In the genomic region with DNA sequence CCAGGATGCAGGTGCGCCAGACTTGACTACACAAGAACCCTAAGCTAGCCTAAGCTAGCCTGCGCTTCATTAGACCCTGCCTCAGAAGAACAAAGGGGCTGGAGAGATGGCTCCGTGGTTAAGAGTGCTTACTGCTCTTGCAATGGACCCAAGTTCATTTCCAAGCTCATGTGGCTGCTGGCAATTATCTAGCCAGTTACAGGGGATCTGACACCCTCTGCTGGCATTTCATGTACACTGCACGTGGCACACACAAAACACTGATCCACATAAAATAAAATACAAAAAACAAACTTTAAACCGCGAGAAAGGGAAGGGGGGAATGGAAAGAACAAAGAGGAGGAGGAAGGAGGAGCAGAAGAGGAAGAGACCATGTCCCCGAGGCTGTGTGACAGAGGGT, we compare ENCODE assay signal across 9 mouse cellular contexts. TPM values are rescaled to one million over a fixed set of nuclear protein-coding genes. Genes with fewer than 3 reads are reported as not detected.
DNase-seq lines count a peak whose midpoint lies in the region; ATAC-seq and TF ChIP-seq lines count a peak whose summit lies in the region.
"Had no signal": no experiment of that assay in that cellular context is flagged by ENCODE, and none has a peak within 500 bp of the region (broad histone marks: within the 10 kb centered on the region; RNA-seq: fewer than 3 reads in every experiment).

No protein-coding gene starts in this region.

- no peaks in the 10 kb centered on the region for H3K4me1 ChIP-seq in forebrain, embryonic 13.5 days

- no peaks in the 10 kb centered on the region for H3K27me3 ChIP-seq in myocyte (ENCODE audit: control insufficient read depth, insufficient read depth, insufficient read length)
- no peaks in the 10 kb centered on the region for H3K27me3 ChIP-seq in forebrain, embryonic 13.5 days
- H3K27me3 ChIP-seq: limb, embryonic 15.5 days had no signal

- no peaks in the 10 kb centered on the region for H3K79me2 ChIP-seq in myocyte (ENCODE audit: control insufficient read depth, insufficient read depth)

- no peak overlapping the region for H3K4me3 ChIP-seq in myocyte
- no peak overlapping the region for H3K4me3 ChIP-seq in forebrain, embryonic 13.5 days
- H3K4me3 ChIP-seq: limb, embryonic 15.5 days had no signal

- no peaks in the 10 kb centered on the region for H3K36me3 ChIP-seq in myocyte (ENCODE audit: control insufficient read depth, insufficient read depth)
- H3K36me3 ChIP-seq in forebrain, embryonic 13.5 days (ENCODE audit: poor library complexity, severe bottlenecking): peaks cover 44% of the 10 kb centered on the region

- H3ac ChIP-seq in myocyte (ENCODE audit: control insufficient read depth, insufficient read length): no peak overlapping the region

- no peak for ATAC-seq in forebrain, embryonic 13.5 days

- no peak overlapping the region for H3K27ac ChIP-seq in forebrain, embryonic 13.5 days
- H3K27ac ChIP-seq: limb, embryonic 15.5 days had no signal

- no peak for TF ChIP-seq POLR2A in myocyte (IDR thresholded peaks at IDR 0.05; ENCODE audit: insufficient read length, low read depth)

- H3K9ac ChIP-seq in forebrain, embryonic 13.5 days: no peak overlapping the region
- H3K9ac ChIP-seq: limb, embryonic 15.5 days had no signal

- H3K4me2 ChIP-seq in myocyte (ENCODE audit: low read depth): no peak overlapping the region
- H3K4me2 ChIP-seq in forebrain, embryonic 13.5 days: no peak overlapping the region
- H3K4me2 ChIP-seq: limb, embryonic 15.5 days had no signal

- peak; percentile 65 for DNase-seq in adrenal gland, postnatal 10 days
- no peak for DNase-seq in adrenal gland, postnatal 25 days
- peak; percentile 60 for DNase-seq in layer of hippocampus, adult 11-12 months (ENCODE audit: low spot score)
- no peak for DNase-seq in layer of hippocampus, adult 9-10 months (ENCODE audit: low spot score)
- DNase-seq in ES-CJ7 (ENCODE audit: low read depth, low spot score): peak; percentile 66
- DNase-seq in heart, postnatal 36 days: peak; percentile 36 to 48

- WGBS in forebrain, embryonic 13.5 days: 51% methylated on average over 7 of the region's 7 CpGs

- intact Hi-C loops in heart, postnatal 36 days (cut with DNase I): loop anchor here (2.0 to 5.0 kb wide), 2 partner anchors 57 to 236 kb away; no protein-coding TSS in a partner anchor

- H3K9me3 ChIP-seq in forebrain, embryonic 13.5 days (replicated peaks): no peaks in the 10 kb centered on the region
- H3K9me3 ChIP-seq: limb, embryonic 15.5 days had no signal

TF ChIP-seq in myocyte, 11 proteins besides CTCF, POLR2A, EP300 and RAD21:
- peak; percentile 76 for TF ChIP-seq MAX (IDR thresholded peaks at IDR 0.05; ENCODE audit: low read depth)
- peak; percentile 51 for TF ChIP-seq USF1 (IDR thresholded peaks at IDR 0.05; ENCODE audit: low read depth)
- no peak for TF ChIP-seq MYOD1 (IDR thresholded peaks at IDR 0.05; ENCODE audit: control insufficient read depth in 1 of 3, insufficient read length in 2 of 3, low read depth in 2 of 3)
- no peak for TF ChIP-seq TCF3 (IDR thresholded peaks at IDR 0.05; ENCODE audit: insufficient read length, low read depth)
- no peak for TF ChIP-seq MYOG (IDR thresholded peaks at IDR 0.05; ENCODE audit: control insufficient read depth in 1 of 3, insufficient read depth in 1 of 3, insufficient read length in 2 of 3, low read depth in 2 of 3)

RNA-seq across cellular contexts. Expression of a gene that starts 15.2 kb away (rescaled TPM):
- total RNA-seq in adrenal gland, postnatal 10 days (2021): not detected
- total RNA-seq in adrenal gland, postnatal 25 days (2021): not detected in 2 replicates
- not detected for total RNA-seq in heart, postnatal 36 days (2021)
- not detected for polyA plus RNA-seq in myocyte (2012; fragmentation: generic; extraction: Trizol)
- 0.20 TPM in 1 of 2 replicates, not detected in the other for polyA plus RNA-seq in forebrain, embryonic 13.5 days (2015; fragmentation: Nextera tagmentation; extraction: Ambion mirVana)

RNA-seq across cellular contexts. Expression of a gene that starts 16.4 kb away (rescaled TPM):
- 10 to 100 TPM in 1 of 2 experiments, 1 to 10 TPM in 1; 9.8 to 15.3 TPM for total RNA-seq in adrenal gland, postnatal 10 days (2021)
- 13.3 and 16.5 TPM in 2 replicates for total RNA-seq in adrenal gland, postnatal 25 days (2021)
- 1 to 10 TPM; 1.4 to 2.1 TPM for total RNA-seq in heart, postnatal 36 days (2021)
- 2.7 TPM for polyA plus RNA-seq in myocyte (2012; fragmentation: generic; extraction: Trizol)
- polyA plus RNA-seq in forebrain, embryonic 13.5 days (2015; fragmentation: Nextera tagmentation; extraction: Ambion mirVana): 40.2 and 43.1 TPM in 2 replicates

RNA-seq across cellular contexts. Expression of a gene that starts 28.2 kb away (rescaled TPM):
- 100 to 1,000 TPM; 254 to 258 TPM for total RNA-seq in adrenal gland, postnatal 10 days (2021)
- total RNA-seq in adrenal gland, postnatal 25 days (2021): 177 and 221 TPM in 2 replicates
- total RNA-seq in heart, postnatal 36 days (2021): 100 to 1,000 TPM; 104 to 107 TPM
- 729 TPM for polyA plus RNA-seq in myocyte (2012; fragmentation: generic; extraction: Trizol)
- 815 and 859 TPM in 2 replicates for polyA plus RNA-seq in forebrain, embryonic 13.5 days (2015; fragmentation: Nextera tagmentation; extraction: Ambion mirVana)

RNA-seq across cellular contexts. Expression of a gene that starts 28.9 kb away (rescaled TPM):
- total RNA-seq in adrenal gland, postnatal 10 days (2021): 10 to 100 TPM; 83.6 to 93.2 TPM
- 83.7 and 115 TPM in 2 replicates for total RNA-seq in adrenal gland, postnatal 25 days (2021)
- total RNA-seq in heart, postnatal 36 days (2021): 10 to 100 TPM; 69.8 to 72.0 TPM
- polyA plus RNA-seq in myocyte (2012; fragmentation: generic; extraction: Trizol): 125 TPM
- polyA plus RNA-seq in forebrain, embryonic 13.5 days (2015; fragmentation: Nextera tagmentation; extraction: Ambion mirVana): 81.7 and 87.2 TPM in 2 replicates

RNA-seq across cellular contexts. Expression of a gene that starts 39.2 kb away (rescaled TPM):
- total RNA-seq in adrenal gland, postnatal 10 days (2021): 10 to 100 TPM; 80.3 to 89.6 TPM
- 138 and 151 TPM in 2 replicates for total RNA-seq in adrenal gland, postnatal 25 days (2021)
- 10 to 100 TPM; 27.3 to 31.7 TPM for total RNA-seq in heart, postnatal 36 days (2021)
- polyA plus RNA-seq in myocyte (2012; fragmentation: generic; extraction: Trizol): 45.1 TPM
- polyA plus RNA-seq in forebrain, embryonic 13.5 days (2015; fragmentation: Nextera tagmentation; extraction: Ambion mirVana): 67.9 and 72.7 TPM in 2 replicates

Comparison
In these comparisons a context has a peak if more than half of its experiments do, and no peak if none do; other contexts are left out.
1. DNase-seq: peak in adrenal gland, postnatal 10 days (single experiment), layer of hippocampus, adult 11-12 months (single experiment), ES-CJ7 (single experiment) and heart, postnatal 36 days (2 of 2); none in adrenal gland, postnatal 25 days (single experiment) and layer of hippocampus, adult 9-10 months (single experiment).